Mouse (Mus musculus) spleen, embryonic (tissue): ENCODE measurements at regions not wholly inside any gene's neighbourhood (a gene's known extent, or its start where the extent isn't known, plus 50 kb on each side); places are given as distances from the start of the nearest gene placed in this dataset.

Experiments used
- CTCF ChIA-PET: fragments of 350-600 bp; sonication (Branson Sonifier 250); formaldehyde crosslinking; loops from one replicate; lab custom pipeline; 2022; lab: Charles Lee

DNA sequence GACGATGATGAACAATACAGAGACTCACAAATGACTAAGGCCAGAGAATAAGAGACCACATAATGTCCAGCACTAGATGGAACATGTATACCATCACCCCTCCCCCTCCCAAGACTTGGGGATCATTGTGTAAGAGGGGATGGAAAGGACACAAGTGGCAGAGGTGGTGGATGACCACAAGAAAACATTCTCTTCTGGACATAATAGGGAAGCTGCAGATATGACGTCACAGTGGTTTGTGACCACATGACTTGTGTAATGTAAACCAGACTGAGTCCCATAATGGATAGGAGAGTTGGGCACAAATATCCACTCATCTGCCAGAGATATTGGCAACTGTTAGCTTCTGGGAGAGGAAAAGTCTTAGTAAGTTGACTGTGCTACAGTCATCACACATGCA lies 630.7 kb downstream of the Kcnj2 start:
- CTCF ChIA-PET: no interaction called here

DNA sequence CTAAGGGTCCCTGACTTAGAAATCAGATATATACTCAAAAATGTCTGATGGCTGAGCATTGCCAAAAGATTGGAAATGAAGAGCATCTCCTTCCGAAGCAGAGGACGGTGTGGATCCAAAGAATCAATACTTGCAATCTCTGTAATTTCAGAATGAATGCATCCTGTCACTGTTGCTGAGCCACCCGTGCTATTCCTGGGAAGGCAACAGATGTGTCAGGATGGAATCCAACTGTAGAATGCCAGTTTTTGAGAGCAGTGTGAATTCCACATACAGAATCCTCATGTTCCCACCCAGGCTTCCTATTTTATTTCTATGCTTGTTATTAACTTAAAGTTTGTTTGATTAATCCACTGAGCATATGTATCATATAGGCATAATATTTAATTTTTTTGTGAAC lies 633.9 kb downstream of the Kcnj2 start:
- CTCF ChIA-PET: no interaction called here

DNA sequence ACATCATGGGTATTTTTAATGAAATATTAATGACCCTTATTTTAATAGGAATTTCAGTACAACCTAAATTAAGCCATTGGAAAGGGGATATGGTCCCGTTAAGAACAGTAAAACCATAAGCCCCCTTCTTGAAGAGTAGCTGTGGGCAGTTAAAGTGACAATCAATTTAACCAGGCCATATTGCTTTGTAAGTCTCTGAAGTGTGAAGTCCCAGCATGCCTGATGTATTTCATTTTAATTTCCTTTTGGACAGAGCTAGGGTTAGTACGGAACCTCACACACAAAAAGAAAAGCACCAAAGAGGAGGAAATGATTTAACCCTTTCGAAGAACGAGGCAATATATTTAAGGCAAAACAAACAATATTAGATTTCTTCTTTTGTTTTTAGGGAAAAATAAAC lies 640.9 kb downstream of the Kcnj2 start:
- CTCF ChIA-PET: no interaction called here

DNA sequence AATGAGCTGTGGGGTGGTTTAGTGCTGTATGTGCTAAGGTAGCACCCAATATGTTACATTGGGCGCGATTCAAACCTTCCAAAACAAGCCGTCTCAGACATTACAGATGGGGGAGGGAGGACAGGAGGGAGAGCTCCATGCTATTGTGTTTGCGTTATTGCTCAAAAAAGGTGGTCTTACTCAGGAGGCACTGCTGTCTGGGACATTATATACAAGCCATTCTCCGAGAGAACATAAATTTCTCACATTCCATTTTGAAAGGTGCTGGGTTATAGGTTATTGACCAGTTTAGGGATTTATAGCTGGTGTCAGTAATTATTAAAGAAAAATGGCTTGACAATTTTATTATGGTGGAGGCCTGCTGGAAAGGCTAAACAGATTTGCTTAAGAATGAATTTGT lies 649.4 kb downstream of the Kcnj2 start:
- CTCF ChIA-PET: no interaction called here

DNA sequence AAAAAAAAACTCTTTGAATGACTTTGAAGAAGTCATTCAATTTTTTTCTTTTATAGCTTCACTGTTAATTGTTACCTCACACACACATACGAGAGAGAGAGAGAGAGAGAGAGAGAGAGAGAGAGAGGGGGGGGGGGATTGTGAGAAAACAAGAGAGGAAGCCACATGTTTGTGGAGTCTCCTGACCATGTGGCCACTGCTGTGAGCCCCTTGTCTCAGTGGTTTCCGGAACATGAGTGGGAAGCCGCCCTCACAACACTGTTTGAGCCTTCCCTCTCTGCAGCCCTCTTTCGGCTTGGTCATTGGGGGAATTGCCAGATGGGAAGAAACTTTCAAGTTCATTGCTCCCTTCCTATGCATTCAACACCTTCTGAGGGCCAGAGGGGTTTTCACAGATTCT lies 656.3 kb downstream of the Kcnj2 start:
- CTCF ChIA-PET: no interaction called here

DNA sequence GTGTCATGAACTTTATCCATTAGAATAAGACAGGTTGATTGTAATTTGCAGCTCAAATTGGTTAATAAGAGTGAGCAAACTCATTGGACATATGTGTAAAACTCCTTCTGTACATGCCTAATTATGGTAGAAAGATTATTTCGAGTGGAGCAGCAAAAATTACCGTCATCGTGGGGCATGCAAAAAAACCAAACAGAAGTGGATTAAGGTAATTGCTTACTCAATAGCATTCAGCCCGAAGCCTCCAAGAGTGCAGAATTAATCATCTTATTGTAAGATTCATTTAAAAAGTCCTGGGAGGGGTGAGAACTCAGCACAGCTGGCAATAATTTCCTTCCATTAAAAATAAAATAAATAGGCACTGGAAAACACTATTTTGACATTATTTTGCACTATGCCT lies 662.2 kb downstream of the Kcnj2 start:
- CTCF ChIA-PET: no interaction called here

DNA sequence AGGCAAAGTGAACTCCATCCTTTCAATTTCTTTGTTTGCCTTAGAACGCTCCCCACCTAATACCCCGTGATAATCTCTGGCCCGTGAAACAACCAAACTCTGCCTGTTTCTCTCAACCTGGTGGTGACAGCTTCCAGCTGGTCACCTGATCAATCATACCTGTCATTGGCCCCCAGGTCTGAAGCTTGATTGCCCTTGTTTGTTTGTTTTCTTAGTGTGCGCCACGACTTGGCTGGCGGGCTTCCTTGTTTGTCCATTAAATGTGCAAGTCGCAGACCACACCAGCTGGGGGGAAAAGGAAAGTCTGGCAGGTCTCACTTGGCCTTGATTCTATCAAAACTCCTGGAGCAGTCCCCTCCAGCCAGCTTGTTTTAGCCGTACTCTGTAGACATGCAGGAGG lies 666.1 kb downstream of the Kcnj2 start:
- CTCF ChIA-PET: no interaction called here

DNA sequence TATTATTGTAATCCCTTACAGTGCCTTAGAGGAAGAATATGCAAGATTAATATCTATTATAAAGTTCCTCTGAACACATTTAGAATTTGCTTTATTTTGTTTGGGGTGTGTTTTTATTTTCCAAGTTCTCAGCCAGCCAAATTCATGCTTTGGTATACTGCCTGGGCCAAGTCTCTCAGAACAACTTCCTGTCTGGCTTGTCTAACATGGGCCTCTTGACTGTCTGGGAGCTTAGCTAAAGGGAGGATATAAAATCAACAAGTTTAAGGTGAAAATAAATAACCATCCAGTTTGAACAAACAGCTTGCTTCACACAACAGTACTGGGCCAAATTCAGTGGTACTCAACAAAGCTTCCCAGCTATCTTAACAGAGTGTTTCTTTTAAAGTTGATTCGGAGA lies 669.5 kb downstream of the Kcnj2 start:
- CTCF ChIA-PET: no interaction called here

DNA sequence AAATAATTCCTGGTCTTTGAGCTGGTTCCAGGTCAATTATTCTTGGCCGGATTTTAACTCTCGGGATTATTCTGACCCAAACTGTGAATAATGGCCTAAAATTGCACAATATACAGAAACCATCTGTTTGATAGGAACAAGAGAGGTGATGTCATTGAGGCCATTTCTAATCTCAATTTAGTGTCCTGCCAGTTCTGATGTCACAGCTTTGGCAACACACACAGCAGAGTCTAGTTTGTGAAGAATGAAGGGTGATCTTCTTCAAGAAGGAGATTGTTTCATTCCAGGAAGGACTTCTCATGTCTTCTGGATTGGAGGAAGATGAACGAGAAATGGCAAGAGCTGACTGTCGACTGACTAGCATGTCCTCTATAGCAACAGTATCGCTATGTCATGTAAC lies 670.0 kb downstream of the Kcnj2 start:
- CTCF ChIA-PET: no interaction called here

DNA sequence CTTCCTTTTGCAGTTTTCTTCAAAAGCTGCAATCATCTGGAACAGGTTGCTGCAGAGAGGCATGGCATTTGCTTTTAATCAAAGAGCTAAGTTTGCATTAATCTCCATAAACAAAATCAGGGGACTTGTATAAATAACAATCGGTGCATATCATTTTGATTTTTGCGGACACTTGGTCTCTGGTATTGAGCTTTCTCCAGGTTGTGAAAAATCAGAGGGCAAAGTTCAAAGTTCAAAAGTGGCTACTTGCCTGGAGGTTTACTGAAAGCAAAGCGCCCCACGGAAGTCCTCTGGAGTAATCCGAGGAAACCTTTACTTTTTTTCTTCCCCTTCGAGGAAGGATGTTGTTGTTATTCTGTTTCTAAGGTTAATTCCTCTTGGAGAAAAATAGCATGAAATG lies 677.4 kb downstream of the Kcnj2 start:
- CTCF ChIA-PET: no interaction called here

DNA sequence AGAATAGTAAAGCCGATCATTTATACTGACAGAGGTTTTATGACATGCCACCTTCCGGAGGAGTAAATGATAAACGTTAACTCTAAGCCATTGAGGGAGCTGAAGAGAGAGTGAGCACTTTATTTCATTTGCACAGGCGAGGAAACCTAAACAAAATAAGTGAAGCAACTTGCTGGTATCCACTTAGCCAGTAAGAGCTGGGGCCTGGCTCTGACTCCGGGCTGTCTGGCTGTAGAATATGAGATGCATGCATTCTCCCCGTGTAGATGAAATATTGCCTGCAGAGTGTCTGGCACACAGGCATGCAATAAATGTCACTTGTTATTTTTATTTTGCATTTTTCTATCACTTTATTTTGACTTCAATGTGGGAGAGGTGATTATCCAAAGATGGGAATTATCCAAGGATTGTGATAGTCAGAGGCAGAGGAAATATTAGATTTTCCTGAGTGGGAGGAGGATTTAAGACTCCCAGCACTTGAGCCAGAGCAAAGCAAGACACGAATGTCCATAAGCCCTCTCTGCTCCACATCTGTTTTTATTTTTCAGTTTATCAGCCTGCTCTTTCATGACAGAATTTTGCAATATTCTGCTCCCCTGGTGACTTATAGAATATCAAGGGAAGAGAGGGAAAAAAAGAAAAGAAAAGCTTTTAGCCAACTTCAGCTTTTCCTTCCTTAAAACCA lies 681.4 kb downstream of the Kcnj2 start:
- CTCF ChIA-PET: no interaction called here

DNA sequence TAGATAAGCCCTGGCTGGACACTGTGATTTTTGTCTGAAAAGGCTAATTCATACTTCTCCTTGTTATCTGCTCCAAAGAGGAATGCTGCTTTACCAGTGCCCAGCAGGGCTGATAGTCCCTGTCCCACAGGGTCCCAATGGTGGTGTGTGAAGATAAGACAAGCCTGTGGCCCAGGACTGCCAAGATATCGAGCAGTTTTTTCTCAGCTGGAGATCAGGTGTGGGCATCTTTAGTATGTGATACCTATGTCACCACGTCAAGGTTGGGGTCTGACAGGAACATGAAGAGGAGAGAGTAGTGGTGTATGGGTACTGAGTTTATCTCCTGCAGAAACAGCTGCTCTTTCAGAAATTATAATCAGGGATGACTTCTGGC lies 682.0 kb downstream of the Kcnj2 start:
- CTCF ChIA-PET: no interaction called here

DNA sequence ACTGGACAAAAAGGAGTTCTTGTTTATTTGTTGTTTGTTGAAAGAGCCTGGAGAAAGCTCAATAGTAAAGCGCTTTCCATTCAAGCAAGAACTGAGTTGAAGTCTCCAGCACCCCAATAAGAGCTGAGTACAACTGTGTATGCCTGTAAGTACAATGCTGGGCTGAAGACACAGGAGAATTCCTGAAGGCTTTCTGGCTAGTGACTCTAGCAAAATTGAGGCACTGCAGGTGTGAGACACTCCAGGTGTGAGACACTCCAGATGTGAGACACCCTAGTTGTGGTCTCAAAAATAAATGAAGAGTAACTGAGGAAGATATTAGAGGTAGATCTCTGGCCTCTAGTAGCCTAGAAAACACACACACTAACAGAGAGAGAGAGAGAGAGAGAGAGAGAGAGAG lies 682.5 kb downstream of the Kcnj2 start:
- CTCF ChIA-PET: no interaction called here

DNA sequence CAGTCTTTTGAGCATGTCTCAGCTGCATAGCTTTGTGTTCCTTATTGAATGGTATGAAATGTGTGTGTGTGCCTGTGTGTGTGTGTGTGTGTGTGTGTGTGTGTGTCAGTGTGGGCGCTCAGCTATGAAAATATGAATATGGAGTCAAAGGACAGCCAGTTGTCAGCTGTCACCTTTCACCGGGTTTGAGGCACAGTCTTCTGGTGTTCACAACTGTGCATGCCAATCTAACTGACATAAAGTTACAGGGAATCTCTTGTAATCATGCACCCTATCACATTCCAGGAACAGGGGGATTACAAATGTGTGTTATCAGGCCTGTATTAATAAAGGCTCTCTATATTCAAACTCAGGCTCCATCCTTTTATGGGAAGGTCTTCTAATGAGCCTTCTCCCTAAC lies 688.8 kb downstream of the Kcnj2 start:
- CTCF ChIA-PET: no interaction called here

DNA sequence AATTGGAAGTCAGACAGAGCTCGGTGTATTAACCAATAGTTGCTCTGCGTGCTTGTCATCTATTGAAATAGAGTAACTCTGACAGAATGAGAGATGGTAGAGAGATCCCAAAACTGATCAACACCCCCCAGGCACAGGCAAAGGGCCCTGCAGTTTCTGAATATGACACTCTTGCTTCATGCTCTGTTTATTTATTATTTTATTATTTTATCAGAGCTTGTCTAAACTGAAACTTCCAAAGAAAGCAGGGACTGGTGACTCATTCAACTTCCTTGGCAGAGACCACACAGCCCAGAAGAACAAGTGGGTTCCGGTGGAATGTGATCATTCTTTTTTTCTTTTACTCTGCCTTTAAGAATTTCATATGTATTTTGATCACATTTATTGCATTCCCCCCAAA lies 697.1 kb downstream of the Kcnj2 start:
- CTCF ChIA-PET: no interaction called here

DNA sequence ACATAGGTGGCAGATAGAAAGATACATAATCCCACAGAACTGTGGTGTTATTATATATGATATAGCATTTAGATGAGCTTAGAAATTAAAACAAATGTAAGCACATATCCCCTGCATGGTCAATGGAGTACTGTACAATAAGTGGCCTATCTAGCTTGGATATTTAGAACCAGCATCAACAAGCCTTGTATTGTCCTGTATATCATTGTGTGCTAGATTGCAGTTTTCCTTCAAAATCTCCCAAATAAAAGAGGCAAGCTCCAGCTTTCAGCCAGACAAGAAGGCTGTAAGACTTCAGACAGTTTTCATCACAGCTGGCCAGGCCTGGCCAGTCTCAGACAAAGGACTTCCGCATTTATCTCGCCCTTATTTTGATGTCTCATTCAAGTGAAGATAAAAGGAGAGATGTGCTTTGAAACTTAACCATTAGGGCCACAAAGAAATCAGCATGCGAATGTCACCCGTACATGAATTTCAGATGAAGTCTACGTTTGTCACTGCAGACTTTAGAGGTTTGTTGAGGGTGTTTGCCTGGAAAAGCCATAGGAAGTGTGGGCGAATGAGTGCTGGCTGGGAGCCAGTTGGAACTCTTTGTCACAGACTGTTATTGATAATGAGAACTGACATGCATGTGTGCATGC lies 700.5 kb downstream of the Kcnj2 start:
- CTCF ChIA-PET: interaction anchor here (0.6 kb wide), 1 partner anchor 181 kb away, joined by 3 read pairs; no protein-coding TSS in a partner anchor

DNA sequence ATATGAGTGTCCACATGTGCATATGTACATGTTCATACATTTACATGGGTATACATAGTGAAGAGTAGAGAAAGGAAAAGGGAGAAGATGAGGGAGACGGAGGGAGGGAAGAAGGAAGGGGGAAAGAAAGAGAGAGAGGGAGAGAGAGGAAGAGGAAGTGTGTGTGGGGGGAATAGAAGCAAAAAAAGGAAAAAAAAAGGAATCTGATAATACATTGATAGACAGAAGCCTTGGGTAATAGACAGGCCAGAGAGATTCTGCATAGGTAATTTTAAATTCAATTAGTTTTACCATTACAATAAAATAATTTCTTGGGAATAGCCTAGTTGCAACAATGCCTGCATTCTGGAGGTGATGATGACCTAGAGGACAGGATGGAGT lies 701.0 kb downstream of the Kcnj2 start:
- CTCF ChIA-PET: no interaction called here

DNA sequence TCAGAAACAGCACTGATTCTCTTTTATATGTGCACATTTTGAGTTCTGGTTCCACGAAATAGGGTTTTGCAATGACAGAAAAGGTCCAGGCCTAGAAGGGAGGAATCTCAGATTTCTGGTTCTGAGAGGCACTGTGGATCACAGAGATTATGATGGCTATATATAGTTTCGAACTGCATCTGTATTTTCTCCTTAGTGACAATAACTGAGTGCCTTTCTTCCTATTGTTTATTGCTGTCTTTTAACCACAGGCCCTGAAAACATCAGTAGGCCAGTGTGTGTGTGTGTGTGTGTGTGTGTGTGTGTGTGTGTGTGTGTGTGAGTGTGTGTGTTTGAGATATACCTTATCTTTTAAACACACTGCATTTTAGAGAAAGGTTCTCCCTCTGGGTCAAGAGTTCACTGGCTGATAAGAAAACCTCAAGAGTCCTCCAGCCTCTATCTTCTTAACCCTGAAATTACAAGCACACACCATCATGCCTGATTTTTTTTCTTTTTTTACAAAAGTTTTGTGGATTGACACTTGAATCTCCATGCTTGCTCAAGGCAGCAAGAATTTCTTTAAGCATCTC lies 708.2 kb downstream of the Kcnj2 start:
- CTCF ChIA-PET: no interaction called here

DNA sequence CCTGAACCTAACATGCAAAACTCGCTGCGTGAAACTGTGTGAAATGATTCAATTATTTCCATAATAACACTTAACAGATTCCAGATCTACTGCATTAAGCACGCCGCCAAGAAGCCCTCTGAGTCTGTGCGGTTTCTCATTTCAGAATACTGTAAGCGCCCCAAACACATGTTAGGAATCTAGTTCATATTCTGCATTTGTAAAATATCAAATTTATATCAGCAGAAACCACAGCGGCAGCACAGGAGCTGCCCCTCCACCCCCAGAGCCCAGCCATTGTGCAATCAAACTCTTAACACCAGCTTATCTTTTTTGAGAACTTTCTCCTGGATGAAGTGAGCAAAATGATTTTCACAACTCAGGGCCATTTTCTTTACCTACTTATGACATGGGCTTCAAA lies 715.4 kb downstream of the Kcnj2 start:
- CTCF ChIA-PET: no interaction called here

DNA sequence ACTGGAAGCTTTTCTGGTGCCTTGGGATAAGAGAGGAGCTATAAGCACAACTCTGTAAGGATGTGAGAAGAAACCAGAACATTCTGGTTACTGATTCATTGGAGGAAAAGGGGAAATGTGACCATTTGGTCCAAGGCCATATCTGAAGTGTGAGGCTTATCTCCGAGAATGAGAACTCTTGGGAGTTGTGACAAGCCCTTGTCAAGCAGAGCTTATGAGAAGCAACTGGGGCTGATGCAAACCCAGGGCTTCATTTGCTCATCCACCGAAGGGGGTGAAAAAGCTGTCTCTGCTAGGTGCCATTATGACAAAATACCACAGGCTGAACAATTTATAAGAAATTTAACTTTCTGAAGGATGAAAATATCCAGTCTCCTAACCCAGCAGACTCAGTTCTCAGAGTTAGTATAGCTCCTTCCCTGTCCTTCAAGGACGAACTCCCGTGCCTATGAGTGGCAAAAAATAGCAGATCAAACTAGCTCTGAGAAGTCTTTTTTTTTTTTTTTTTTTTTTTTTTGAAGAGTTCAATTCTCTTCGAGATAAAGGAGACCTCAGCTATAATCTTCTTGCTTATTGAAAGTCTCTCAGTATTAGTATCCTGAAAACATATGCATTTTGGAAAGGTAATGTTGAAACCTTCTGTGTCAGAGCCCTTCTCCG lies 725.4 kb downstream of the Kcnj2 start:
- CTCF ChIA-PET: no interaction called here

DNA sequence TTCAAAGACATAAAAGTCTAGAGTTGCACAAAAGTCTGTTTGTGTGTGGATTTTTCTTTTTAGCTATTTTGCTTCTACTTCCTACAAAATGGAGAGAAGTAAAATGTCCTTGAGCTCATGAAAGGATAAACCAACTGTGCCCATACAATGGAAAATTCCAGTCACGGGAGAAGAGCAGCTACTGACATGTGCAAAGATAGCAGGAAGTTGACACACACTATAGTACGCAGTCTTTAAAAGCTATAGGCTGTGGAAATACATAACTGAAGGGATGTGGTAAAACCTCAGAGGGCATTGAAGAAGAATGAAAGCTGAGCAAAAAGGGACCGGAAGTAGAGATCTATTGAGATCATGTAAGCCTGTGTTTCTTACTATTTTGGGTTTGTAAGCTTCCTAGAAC lies 735.1 kb downstream of the Kcnj2 start:
- CTCF ChIA-PET: no interaction called here

DNA sequence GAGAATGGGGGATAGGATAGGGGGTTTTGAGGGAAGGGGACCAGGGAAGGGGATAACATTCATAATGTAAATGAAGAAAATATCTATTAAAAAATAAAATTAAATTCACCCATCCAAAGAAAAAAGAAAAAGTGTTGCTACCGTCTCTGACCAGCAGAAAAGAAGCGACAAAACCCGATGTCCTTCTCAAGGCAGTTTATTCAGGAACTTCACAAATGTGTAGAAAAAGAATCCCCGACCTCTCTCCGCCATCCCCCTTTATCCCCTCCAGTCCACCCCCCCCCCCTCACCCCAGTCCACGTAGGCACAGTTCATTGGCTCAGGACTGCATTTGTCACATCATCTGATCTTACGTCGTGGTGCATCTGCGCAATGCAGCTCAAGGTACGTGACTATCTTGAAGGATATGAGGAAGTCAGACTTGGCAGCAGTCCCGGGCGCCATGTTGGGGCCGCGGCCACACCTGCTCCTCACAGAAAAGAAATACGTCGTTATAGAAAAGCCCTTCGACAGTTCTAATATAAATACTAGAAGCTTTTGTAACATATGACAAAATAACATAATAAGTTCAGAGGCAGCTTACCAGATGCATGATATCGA lies 750.3 kb downstream of the Kcnj2 start:
- CTCF ChIA-PET: interaction anchor here (1.0 kb wide), 1 partner anchor 23 kb away, joined by 3 read pairs; no protein-coding TSS in a partner anchor
